Mouse (Mus musculus) erythroblast, embryonic 14.5 days (primary cell): ENCODE measurements around the gene Rab3a. TPM values are rescaled to one million over a fixed set of nuclear protein-coding genes. Genes with fewer than 3 reads are reported as not detected.

ENCODE experiments used
- H3K27me3 ChIP-seq: 2 replicates; pipeline ENCODE4 v1.6.1; 2012; ENCODE audit warnings: inconsistent platforms; ENCODE audit not compliant: control insufficient read depth
- H3K36me3 ChIP-seq: 2 replicates; pipeline ENCODE4 v1.6.1; 2012; ENCODE audit warnings: mild to moderate bottlenecking, inconsistent platforms; ENCODE audit not compliant: control insufficient read depth
- H3K4me1 ChIP-seq: 2 replicates; pipeline ENCODE4 v1.6.1; 2012; ENCODE audit warnings: inconsistent platforms; ENCODE audit not compliant: control insufficient read depth
- H3K4me3 ChIP-seq: replicated peaks from 2 replicates; pipeline ENCODE3; 2012; ENCODE audit warnings: moderate library complexity, mild to moderate bottlenecking, inconsistent platforms
- H3K9me3 ChIP-seq: 2 replicates; pipeline ENCODE4 v1.6.1; 2012; ENCODE audit warnings: low read length, inconsistent platforms, mixed read lengths; ENCODE audit not compliant: control insufficient read depth
- GATA1 ChIP-seq: IDR thresholded peaks from 2 replicates; pipeline ENCODE4 v1.6.1; 2012; ENCODE audit warnings: low read length, inconsistent platforms, mixed read lengths
- TAL1 ChIP-seq: IDR thresholded peaks from 3 replicates; pipeline ENCODE4 v1.6.1; 2012; ENCODE audit warnings: low read length, inconsistent platforms, mixed read lengths
- polyA plus RNA-seq: library from polyadenylated mRNA; stranded (reverse); fragments of >175 nt; gene quantifications from 2 replicates; pipeline ENCODE4 v1.2.3, GENCODE M21; 2012

Gene Rab3a
- polyA plus RNA-seq, 1 experiment: 0.30 TPM

DNA sequence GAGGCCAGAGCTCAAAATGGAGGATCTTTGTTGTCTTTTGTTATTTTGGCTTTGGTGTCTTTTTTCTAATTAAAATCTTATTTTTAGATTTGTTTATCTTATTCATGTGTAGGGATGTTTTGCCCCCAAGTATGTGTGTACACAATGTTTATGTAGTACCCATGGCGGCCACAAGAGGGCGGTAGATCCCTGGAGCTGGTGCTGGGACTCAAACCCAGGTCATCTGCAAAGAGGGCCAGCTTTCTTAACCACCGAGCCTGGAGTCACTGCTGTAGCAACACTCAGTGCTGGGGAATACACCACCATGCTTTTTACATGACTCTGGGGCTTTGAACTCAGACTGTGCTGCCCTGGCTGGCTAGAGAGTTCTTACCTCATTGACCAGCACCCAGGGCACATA, 8.9 kb downstream of the Rab3a start:
- peak overlapping the region; percentile 52 for H3K4me3 ChIP-seq

DNA sequence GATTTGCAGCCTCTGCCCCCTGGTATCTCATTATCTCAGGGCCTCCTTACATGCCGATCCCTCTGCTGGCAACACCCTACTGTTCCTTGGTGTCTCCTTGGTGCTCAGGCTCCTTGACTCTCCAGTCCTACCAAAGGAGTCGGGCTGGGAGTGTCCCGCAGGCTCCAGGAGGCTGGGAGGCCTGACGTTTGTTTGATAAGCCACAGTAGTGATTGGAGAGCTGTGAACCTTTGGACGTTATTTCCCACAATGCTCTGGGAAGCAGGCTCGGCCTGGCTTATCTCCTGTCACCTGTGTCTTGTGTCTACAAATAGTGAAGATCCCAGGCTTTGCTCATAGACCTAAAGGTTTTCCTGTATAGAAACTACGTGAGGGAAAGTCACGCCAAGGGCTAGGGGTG, 9.5 kb downstream of the Rab3a start:
- Histone ChIP-seq H3K27me3 (no peaks in the 10 kb centered on the region), H3K4me1 (peaks cover 95% of the 10 kb centered on the region), H3K36me3 (peaks cover 39% of the 10 kb centered on the region), H3K9me3 (no peaks in the 10 kb centered on the region), H3K4me3 (peak overlapping the region; percentile 52)
- TF ChIP-seq GATA1 (peak; percentile 60), TAL1 (peak; percentile 68)

More for the DNA sequence above, 8.9 kb downstream of the Rab3a start:
- Histone ChIP-seq H3K4me1 (peaks cover 95% of the 10 kb centered on the region), H3K27me3 (no peaks in the 10 kb centered on the region), H3K36me3 (peaks cover 39% of the 10 kb centered on the region), H3K9me3 (no peaks in the 10 kb centered on the region)
- TF ChIP-seq GATA1: no peak
- TF ChIP-seq TAL1: no peak

DNA sequence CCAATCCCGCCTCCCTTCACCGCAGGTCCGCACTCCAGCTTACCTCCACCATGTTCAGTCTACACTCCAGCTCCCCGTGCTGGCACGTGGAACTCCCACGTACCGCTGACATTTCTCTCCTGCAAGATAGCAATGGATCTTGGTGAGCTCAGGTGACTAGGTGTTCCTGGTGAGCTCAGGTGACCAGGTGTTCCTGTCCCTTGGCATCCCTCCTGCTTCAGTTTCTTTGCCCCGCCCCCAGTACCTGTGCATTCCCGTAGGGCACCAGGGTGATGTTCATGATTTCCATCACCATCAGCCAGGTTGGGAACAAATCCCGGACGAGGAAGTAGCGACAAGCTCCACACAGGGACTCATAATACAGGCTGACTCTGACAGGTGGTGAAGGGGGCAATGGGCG, 10.2 kb downstream of the Rab3a start:
- TF ChIP-seq TAL1 (no peak), GATA1 (no peak)
- Histone ChIP-seq H3K27me3 (no peaks in the 10 kb centered on the region), H3K4me3 (peak overlapping the region; percentile 52), H3K4me1 (peaks cover 95% of the 10 kb centered on the region), H3K36me3 (peaks cover 36% of the 10 kb centered on the region), H3K9me3 (no peaks in the 10 kb centered on the region)

DNA sequence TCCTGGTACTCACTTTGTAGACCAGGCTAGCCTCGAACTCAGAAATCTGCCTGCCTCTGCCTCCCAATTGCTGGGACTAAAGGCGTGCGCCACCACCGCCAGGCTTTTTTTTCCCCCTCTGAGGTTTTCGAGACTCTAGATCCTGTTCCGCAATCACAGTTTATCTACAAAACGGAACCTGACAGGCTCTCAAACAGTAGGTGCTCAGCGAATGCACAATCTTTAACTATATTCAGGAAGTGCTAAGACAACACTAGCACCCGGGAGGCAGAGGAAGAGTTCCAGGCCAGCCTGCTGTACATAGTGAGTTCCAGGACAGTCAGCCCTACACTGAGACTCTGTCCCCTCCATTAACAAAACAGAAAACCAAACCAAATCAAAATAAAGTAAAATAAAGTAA, 10.8 kb downstream of the Rab3a start:
- TF ChIP-seq TAL1 (no peak), GATA1 (no peak)
- Histone ChIP-seq H3K9me3 (no peaks in the 10 kb centered on the region), H3K4me3 (peak overlapping the region; percentile 69), H3K4me1 (peaks cover 93% of the 10 kb centered on the region), H3K27me3 (no peaks in the 10 kb centered on the region), H3K36me3 (peaks cover 42% of the 10 kb centered on the region)

DNA sequence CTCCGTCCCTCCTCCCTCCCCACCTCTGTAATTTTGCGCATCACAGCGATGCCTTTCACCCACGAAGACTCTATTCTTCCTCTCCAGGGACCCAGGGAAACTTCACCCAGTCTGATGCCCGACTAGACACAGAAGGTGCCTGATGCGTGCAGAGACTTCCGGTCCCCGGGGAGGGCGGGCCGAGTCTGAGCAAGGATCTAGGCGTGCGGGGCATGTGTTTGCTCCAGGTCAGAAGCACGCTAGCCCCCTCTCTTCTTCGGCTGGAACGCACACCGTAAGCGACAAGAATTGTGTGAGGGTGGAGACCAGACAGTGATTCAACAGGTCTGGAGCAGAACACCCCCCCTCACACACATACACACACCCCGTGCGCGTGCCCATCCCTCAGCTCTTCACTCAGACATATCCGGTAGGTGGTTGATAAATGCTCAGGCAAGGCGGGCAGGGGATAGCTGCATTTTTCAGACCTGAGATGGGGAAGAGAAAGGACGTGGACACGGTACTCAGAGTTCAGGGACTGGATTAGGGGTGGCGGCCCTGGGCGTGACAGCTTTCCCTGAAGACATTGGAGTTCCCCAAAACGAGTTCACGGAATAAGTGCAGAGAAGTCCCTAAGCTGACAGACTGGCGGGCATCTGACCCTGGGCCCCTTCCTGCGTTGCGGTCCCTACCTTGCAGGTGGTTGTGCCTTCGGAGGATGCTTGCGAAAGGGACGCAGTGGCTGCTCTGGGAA, 11.5 kb downstream of the Rab3a start:
- H3K4me1 ChIP-seq: peaks cover 92% of the 10 kb centered on the region
- H3K27me3 ChIP-seq: no peaks in the 10 kb centered on the region
- TF ChIP-seq GATA1: no peak
- TF ChIP-seq TAL1: no peak
- peaks cover 48% of the 10 kb centered on the region for H3K36me3 ChIP-seq
- H3K4me3 ChIP-seq: peak overlapping the region; percentile 69
- no peaks in the 10 kb centered on the region for H3K9me3 ChIP-seq

DNA sequence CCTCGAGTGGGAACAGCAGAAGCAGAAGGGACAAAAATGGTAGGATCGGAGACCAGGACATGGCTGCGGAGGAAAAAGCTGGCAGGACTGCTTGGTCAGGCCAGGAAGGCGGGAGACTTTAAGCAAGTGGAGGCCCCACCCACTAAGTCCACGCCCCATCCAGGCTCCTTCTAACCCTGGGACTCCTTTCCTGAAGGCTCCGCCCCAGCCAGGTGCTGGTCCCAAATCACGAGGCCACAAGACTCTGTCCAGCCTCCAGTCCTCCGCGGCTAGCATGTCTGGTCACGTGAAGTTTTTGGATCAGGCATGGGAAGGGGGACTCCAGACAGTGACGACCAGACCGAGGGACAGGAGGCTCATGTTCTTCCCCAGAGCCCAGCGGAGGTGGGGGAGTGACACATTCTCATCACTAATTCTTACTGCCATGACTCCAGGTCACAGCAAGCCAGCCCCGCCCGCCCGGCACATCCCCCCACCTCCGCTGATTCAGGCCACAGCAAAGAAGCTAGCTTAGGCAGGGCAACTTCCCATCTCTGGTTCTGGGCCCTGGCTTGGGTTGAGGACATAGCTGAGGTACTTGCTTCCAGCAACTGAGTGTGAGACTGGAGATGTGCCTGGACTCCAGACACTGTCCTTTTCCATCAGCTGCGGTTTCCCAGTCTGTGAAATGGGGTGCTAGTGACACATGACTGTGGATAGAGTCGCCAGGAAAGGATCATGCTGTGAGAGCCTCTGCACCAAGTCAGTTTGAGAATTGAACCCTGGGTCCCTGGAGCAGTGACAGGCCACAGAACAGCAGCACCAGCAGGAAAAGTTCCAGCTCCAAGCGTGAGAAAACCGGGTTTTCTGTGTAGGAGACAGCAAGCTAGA, 12.3 kb downstream of the Rab3a start:
- H3K9me3 ChIP-seq: no peaks in the 10 kb centered on the region
- H3K27me3 ChIP-seq: no peaks in the 10 kb centered on the region
- peaks cover 85% of the 10 kb centered on the region for H3K4me1 ChIP-seq
- H3K4me3 ChIP-seq: peak overlapping the region; percentile 69
- TF ChIP-seq TAL1 (no peak), GATA1 (no peak)
- H3K36me3 ChIP-seq: peaks cover 57% of the 10 kb centered on the region

DNA sequence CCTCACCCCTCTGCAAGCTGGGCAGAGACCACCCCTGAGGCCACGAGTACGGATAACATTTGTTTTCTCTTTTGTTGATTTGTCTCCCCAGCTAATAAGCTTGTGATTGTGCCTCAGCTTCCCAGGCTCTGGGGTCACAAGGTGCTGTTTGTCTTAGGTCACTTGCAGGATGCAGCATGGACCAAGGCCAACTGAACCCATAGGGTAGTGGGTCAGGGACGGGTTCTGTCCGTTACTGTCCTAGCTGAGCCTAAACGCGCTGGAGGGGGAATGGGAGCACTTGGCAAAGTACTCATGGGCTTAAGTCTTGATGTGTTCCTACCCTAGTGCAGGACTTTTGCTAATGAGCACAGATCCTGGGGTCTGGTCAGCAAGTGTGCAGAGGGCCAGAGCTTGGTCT, 13.0 kb downstream of the Rab3a start:
- peaks cover 81% of the 10 kb centered on the region for H3K4me1 ChIP-seq
- H3K4me3 ChIP-seq: no peak overlapping the region
- no peaks in the 10 kb centered on the region for H3K9me3 ChIP-seq
- no peak for TF ChIP-seq GATA1
- TF ChIP-seq TAL1: no peak
- peaks cover 60% of the 10 kb centered on the region for H3K36me3 ChIP-seq
- H3K27me3 ChIP-seq: no peaks in the 10 kb centered on the region

DNA sequence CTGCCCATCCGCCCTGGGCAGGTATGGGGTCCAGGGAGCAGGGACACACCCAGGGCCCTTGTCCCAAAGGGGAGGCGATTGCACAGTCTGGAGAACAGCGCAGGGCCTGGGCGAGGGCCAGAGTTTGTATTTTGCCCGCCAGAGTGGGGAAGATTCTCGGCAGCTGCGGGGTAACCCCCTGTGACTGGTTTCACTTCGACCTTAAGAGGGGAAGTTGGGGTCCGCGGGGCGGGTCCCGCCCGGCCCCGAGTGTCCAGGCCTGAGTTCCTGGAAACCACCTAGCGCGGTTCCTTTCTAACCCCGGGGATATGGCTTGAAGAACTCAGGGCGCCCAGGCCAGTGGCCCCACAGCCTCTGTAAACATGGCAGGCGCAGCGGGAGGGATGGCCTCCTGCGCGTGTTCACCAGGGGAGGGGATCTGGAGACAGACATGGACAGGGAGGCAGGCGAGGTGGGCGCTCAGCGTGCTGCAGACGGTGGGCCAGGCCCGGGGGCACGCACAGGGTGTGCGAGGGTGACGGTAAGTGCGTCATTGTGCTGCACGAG, 13.8 kb downstream of the Rab3a start:
- Histone ChIP-seq H3K4me3 (no peak overlapping the region), H3K36me3 (peaks cover 58% of the 10 kb centered on the region), H3K4me1 (peaks cover 75% of the 10 kb centered on the region), H3K27me3 (no peaks in the 10 kb centered on the region), H3K9me3 (no peaks in the 10 kb centered on the region)
- no peak for TF ChIP-seq GATA1
- TF ChIP-seq TAL1: no peak

DNA sequence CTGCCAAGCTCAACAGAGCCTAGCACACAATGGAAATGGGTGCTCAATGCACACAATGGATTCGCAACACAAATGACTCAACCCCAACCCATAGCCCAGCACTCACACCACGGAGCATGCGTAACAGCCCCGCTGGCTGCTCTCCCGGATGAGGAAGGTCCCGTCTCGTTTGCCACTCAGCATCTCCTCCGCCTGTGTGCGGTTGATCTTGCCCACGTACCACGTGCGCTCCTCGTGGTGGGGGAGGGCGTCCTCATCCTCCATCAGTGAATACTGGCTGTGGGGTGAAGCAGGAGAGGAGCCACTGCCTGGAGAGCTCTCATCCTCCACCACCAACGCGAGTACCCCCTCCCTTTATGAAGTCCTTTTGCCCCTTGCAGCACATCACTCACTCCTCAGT, 14.5 kb downstream of the Rab3a start:
- Histone ChIP-seq H3K9me3 (no peaks in the 10 kb centered on the region), H3K27me3 (no peaks in the 10 kb centered on the region), H3K36me3 (peaks cover 54% of the 10 kb centered on the region), H3K4me3 (no peak overlapping the region), H3K4me1 (peaks cover 72% of the 10 kb centered on the region)
- TF ChIP-seq TAL1 (no peak), GATA1 (no peak)
